Mouse (Mus musculus): ENCODE results near the gene Nup153.

GRCm38 (mm10) chr13:46748138-46748873 lies 20.6 kb upstream of the Nup153 start:
- TF ChIP-seq CTCF (IDR thresholded peaks at IDR 0.05; ENCODE audit: low read depth, low read length) (no peak), POLR2A (IDR thresholded peaks at IDR 0.05; ENCODE audit: extremely low read depth, insufficient read depth, low read length) (no peak)

All from liver, adult 2 months (tissue).